Mouse (Mus musculus): Measurements from ENCODE around the gene Prkd2. TPM values are rescaled to one million over a fixed set of nuclear protein-coding genes. Genes with fewer than 3 reads are reported as not detected.

Prkd2 gene
- total RNA-seq, 2 experiments from 2014 or later: 7.5 to 9.9 TPM

DNA sequence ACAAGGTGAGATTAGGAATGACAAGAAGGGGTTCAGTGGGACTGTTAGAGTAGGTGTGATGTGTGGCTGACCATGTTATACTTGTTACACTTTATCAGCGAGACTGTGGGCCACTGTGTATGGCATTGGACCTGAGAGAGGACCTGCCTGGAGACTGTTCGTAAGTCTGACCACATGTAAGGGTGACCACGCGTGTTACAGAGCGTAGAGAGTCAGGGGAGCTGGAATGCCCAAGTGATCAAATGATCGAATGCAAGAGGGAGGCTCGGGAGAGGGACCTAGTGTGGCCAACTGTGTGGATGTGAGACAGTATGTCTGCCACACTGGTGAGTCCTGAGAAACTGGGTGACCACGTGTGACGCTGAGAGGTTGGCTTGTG is 49.6 kb downstream of the Prkd2 start:
- no peak for DNase-seq (ENCODE audit: low spot score in 2 of 2)

DNA sequence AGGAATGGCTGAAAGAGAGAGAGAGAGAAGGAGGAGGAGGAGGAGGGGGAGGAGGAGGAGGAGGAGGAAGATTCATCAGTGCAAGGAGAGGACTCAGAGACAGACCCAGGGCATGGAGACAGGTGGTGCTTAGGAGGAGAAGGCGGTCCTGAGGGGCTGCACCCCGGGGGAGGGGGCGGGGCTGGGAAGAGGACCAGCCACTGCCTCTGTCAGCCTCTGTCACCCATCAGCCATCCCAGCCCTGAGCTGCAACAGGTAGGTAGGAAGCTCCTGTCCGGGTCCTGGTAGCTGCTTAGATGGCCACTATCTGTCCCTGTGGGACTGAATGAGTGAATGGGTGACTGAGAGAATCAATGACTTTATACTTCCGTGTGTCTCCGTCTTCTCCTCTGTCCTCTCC is 50.9 kb downstream of the Prkd2 start:
- DNase-seq (ENCODE audit: low spot score in 2 of 2): no peak

DNA sequence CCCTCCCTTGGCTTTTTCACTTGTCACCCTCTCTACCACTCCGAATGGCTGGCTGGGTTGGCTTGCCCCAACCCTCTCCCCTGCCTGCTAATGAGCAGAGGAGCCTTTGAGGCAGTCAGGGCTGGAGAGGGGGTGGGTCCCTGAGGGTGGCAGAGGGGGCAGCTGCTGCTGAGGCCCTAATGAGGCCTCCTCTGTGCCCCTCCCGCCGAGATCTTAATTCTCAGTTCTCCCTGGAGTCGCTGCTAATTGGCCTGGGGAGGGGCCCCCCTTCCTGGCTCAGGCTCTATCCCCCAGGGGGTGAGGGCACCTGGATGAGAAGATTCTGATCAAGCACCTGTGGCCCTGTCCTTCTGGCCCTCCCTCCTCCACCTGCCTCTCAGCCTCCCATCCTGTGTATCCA is 51.6 kb downstream of the Prkd2 start:
- no peak for DNase-seq (ENCODE audit: low spot score in 2 of 2)

DNA sequence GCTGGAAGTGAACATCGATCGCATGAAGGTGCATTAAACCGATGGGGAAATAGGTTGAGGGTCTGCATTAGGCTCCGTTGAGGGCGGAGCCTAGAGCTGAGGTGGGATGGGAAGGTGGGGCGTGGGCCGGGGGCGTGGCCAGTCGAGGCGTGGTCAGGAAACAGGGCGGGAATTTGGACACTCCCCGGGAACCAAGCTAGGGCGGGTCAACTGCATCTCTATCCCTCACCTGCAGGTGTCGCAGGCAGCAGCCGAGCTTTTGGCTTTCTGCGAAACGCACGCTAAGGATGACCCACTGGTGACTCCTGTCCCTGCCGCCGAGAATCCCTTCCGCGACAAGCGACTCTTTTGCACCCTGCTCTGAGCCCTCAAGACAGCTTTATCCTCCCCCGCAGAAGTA is 52.3 kb downstream of the Prkd2 start:
- DNase-seq (ENCODE audit: low spot score in 2 of 2): peak; percentile 74 to 79

GRCm38 (mm10) chr7:16895511-16895910 is 52.8 kb downstream of the Prkd2 start:
- no peak for DNase-seq (ENCODE audit: low spot score in 2 of 2)

DNA sequence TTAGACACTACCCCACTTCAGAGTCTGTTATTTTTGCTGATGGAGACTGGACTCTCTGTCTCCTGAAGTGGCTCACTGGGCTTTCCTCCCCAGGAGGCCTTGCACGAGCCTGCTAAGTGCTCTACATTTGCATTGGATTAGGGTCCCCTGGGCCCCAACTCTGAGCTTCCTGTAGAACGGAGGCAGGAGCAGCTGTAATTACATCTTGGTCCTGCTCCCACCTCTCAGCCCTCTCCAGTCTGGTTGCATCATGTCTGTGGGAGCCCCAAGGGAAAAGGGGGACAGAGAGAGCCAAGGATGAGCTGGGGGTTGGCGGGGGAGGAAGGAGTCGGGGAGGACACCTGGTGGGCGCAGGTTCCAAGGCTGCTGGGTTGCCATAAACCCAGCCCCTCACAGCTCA is 57.8 kb downstream of the Prkd2 start:
- no peak for DNase-seq (ENCODE audit: low spot score in 2 of 2)

GRCm38 (mm10) chr7:16903439-16903955 is 60.8 kb downstream of the Prkd2 start:
- DNase-seq (ENCODE audit: low spot score in 2 of 2): no peak

DNA sequence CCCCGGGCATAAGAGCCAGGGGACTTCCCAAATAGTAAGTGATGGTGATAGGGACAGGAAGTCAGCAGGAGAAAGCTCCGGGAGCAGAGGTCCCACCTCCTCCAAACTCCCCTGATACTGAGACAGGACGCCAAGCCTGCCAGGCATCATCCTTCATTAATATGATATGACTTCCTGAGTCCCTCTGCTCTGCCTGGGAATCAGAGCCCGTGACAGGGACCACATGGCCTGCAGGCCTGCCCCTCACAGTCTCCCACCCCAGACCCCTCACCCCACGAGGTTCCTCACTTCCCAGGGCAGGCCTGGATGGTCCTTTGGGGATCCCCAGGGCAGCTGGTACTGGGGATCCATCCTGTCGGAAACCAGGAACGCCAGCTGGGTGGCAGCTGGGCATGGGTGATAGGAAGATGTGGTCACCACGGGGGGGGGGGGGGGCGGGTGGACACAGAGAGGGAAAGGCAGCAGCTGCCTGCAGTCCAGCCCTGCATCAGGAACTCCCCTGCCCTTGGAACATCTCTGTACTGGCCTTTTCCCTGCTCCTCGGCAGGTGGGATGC is 61.5 kb downstream of the Prkd2 start:
- no peak for DNase-seq (ENCODE audit: low spot score in 2 of 2)

DNA sequence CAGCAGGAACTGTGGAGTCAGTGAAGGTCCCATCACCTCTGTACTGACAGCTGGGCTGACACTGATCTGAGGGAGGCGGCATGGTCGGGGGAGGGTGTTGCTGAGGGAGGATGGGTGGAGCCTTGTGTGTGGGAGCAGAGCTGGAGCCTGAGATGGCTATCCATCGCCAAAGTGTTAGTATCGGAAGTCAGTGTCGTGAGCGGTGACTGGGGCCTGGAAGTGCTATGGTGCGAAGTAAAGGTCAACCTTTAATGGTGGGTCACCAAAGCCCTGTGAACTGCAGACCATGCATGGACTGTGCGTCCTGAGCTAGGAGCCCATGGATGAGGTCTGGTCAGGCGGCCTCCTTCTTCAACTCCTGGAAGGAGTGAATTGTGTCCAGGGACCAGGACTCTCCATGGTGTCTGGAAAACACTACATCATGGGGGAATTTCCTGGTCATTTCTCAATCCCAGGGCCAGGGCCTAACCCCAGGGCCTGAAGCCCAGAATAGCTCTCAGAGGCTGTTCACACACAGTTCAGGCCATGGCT is 62.9 kb downstream of the Prkd2 start:
- no peak for DNase-seq (ENCODE audit: low spot score in 2 of 2)

DNA sequence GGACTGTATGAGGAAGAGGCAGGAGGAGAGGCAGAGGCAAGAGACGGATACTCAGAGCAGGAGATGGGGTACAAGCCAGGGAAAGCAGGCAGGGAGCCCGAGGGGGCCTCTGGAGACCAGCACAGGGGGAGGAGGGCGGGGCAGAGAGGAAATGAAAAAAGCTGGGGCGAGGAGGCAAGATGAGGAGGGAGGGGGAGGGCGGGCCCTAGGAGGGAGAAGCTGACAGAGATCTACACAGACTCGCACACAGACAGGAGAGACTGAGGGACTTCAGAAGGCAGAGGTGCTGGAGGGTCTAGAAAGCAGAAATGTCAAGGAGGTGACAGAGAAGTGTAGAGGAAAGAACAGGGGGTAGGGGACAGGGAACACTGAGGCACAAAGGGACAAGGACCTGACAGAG is 63.6 kb downstream of the Prkd2 start, which contains the start of gene Ptgir:
Gene Ptgir, plus strand, starts transcription at position 210 of the 400 bp plus-strand sequence.
- DNase-seq (ENCODE audit: low spot score in 2 of 2): no peak

DNA sequence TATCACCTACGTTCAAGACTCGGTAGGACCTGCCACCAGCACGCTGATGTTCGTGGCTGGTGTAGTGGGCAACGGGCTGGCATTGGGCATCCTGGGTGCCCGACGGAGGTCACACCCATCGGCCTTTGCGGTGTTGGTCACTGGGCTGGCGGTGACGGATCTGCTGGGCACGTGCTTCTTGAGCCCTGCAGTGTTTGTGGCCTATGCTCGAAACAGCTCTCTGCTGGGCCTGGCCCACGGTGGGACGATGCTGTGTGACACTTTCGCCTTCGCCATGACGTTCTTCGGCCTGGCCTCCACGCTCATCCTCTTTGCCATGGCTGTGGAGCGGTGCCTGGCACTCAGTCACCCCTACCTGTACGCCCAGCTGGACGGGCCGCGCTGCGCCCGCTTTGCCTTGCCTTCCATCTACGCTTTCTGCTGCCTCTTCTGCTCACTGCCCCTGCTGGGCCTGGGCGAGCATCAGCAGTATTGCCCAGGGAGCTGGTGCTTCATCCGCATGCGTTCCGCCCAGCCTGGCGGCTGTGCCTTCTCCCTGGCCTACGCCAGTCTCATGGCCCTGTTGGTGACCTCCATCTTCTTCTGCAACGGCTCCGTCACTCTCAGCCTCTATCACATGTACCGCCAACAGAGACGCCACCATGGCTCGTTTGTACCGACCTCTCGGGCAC is 64.3 kb downstream of the Prkd2 start:
- no peak for DNase-seq (ENCODE audit: low spot score in 2 of 2)

DNA sequence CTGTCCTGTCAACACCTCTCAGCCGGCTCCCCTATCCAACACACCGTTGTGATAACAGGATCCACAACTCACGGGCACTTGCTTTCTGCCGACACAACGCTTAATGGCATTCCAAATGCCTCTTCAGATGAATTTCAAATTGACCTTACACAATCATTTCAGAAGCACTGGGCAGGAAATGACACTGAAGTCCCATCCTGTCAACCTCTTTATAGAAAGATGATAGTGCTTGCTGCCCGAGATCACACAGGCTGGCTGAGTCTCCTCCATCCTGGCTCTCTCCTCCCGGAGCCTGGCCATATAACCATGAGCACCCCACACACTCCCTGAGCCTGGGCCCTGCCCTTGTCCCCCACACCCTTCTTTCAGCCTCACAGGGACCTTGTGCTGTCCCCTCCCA is 65.1 kb downstream of the Prkd2 start:
- no peak for DNase-seq (ENCODE audit: low spot score in 2 of 2)

GRCm38 (mm10) chr7:16908367-16908766 is 65.7 kb downstream of the Prkd2 start:
- no peak for DNase-seq (ENCODE audit: low spot score in 2 of 2)

- DNase-seq (ENCODE audit: low spot score in 2 of 2): no peak
These were observed 66.2 kb downstream of the Prkd2 start for GRCm38 (mm10) chr7:16908859-16909258.

- DNase-seq (ENCODE audit: low spot score in 2 of 2): no peak
These were observed 67.2 kb downstream of the Prkd2 start for GRCm38 (mm10) chr7:16909909-16910308.

DNA sequence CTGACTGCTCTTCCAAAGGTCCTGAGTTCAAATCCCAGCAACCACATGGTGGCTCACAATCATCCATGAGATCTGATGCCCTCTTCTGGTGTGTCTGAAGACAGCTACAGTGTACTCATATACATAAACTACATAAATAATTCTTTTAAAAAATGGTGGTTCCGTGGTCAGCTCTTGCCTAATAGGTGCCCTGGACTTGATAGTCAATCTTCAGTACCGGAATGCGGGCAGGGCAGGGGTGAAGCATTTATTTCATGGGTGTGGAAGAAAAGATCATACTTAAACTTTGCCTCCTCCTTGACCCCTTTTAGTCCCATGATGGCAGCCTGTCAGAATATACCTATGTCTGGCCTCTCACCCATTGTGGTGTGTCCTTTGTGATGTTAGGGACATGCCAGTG is 69.2 kb downstream of the Prkd2 start:
- no peak for DNase-seq (ENCODE audit: low spot score in 2 of 2)

GRCm38 (mm10) chr7:16912360-16912759 is 69.7 kb downstream of the Prkd2 start:
- DNase-seq (ENCODE audit: low spot score in 2 of 2): no peak

DNA sequence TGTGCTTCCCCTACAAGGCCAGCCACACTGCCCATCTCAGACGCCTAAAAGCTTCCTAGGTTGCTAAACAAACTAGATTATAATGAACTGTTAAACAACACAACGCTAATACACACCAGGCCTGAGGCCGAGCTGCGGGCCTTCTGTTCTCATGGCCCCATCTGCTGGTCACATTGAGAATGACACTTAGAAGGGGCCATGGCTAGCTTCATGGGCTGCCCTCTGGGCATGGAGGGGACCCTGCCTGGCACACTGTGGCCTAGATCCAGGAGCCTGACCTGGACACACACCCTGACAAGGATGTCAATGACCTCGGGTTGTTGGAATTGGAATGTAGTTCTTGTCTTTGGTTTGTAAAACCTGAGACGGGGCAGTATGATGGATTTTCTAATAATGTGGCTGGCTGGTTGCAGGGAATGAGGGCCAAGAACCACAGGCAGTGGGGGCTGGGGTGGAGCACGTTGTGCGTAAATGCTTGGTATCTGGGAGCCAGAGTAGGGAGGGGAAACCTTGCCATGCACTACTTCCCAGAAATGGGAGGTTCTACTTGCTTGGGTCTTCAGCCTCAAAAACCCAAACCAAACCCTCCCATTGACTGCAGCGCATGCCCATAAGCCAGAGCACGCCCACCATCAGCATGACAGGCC is 71.2 kb downstream of the Prkd2 start:
- peak; percentile 82 to 85 for DNase-seq (ENCODE audit: low spot score in 2 of 2)

DNA sequence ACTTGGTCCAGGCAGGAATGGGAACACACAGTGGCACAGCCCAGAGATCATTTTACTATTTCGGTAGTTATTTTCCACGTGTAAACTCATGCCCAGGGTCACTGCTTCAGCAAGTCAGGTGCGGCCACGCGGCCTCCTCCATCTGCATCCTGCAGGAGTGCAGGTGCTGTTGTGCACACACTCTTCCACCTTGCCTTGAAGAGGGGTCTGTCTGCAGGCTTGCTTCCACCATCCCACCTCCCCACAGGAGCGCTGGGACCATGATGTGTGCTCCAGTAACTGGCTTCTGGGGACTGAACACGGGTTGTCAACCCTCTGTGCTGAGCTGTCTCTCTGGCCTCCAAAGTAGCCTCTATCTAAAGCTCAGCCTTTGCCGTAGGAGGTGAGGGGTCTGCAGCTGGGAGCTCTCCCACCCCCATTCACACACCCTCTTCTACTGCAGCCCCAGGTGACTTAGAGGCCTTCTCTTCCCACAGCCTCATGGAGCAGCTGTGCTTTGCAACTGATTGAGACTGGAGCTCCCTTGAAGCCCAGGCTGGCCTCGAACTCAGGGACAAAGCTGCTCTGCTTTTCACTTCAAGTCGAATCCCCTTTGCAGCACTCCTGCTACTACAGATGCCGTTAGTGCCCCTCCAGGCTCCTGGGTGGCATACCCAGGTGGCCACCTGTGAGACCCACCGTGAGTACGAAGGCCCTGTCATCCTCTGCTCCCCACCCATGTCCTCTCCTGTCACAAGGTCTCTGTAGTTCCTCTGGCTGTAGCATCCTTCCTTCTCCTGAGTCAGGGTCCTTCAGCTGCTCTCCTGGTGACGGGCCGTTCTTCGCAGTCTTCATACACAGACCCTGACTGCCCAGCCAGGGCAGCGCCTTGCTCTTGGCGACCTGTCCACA is 72.0 kb downstream of the Prkd2 start:
- DNase-seq (ENCODE audit: low spot score in 2 of 2): no peak

- DNase-seq (ENCODE audit: low spot score in 2 of 2): no peak
These were observed 73.0 kb downstream of the Prkd2 start for GRCm38 (mm10) chr7:16915461-16916340.
